Mouse (Mus musculus): Measurements from ENCODE around the gene Pigh.
A peak's percentile ranks its signal among the peaks of the same experiment; 100 is the strongest.

Gene Pigh

GRCm38 (mm10) chr12:79089182-79089812 is at the start of gene Pigh:
Gene Pigh (minus strand): TSS chr12:79089651.
- peak; percentile 95 for DNase-seq

GRCm38 (mm10) chr12:79138999-79139398 is 49.5 kb upstream of the Pigh start:
- DNase-seq = no peak

DNA sequence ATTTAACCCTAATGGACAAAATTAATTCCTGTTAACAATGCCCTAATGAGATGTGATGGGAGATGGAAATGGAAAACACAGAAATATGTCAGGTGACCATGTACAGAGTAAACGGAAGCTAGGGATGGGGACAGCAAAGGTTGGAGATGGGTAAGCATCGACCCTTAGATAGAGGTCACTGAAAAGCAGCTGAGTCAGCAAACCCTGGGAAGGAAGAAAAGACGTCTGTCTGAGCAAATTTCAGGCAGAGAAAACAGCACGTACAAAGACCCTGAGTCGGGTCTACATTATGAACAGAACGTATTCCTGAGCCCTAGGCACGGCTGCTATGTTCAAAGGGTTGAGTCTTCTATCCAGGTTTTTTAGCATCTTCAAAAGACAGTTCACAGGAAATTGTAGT is 47.5 kb upstream of the Pigh start:
- DNase-seq = no peak

GRCm38 (mm10) chr12:79135105-79135504 is 45.7 kb upstream of the Pigh start:
- DNase-seq = no peak

- DNase-seq = no peak
Measured at GRCm38 (mm10) chr12:79134676-79135075, 45.2 kb upstream of the Pigh start.

DNA sequence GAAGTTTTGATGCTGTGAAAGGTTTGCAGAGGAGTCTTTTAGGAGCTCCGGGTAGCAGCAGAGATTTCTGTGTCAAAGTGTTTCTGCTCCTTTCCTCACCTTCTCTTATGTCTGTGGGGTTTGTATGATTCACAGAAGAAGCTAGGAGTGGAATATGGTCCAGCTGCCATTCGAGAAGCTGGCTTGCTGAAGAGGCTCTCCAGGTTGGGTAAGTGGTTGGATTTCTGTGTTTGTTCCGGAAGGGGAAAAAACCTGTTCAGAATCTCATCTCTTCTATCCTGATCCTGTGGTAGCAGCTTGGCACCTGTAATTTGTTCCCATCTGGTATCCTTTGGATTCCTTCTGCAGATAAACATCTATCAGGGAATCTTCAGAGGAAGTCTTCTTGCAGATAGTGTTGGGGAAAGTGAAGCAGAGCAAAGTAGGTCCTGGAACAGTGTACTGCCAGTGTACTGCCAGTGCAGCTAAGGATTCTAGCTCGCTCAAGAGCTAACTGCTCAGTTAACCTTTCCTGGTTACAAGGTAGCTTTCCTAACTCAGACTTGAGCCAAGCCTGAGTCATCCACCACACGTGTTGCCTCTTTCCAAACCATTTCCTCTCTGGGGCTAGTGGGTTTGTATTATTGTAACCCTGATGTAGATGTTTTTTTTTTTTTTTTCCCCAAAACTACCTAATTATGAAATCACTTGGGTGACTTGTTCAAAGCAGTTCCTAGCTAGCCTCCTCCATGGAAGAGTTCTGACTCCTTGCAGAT is 42.4 kb upstream of the Pigh start:
- no peak for DNase-seq

DNA sequence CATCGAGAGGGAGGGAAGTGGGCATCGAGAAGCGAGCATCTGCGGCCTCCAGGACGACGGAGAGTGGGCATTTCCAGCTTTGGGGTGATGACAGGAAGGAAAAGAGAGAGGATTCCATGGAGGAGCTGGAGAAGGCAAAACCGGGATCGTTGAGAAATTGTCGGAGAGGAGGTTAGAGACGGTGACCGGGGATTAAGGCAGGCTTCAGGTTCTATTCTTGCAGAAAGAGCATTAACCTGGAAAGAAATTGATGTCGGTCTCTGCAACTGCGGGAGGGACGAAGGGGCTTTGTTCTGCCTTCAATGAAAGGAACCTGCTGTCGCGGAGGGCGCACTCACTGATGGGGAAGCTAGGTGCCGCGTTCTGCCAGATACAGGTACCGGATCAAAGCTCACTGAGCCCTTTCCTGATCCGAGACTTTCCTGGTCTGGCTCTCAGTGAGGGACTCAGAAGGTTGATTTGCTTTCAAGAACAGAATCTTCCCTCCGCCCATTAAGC is 41.8 kb upstream of the Pigh start:
- DNase-seq = peak; percentile 27

- peak; percentile 85 for DNase-seq
Measured at GRCm38 (mm10) chr12:79130299-79131177, 41.1 kb upstream of the Pigh start, which contains the start of gene Arg2. Gene Arg2 (plus strand): TSS chr12:79130777.

- DNase-seq = peak; percentile 53
Measured at GRCm38 (mm10) chr12:79122820-79123219, 33.4 kb upstream of the Pigh start.

GRCm38 (mm10) chr12:79118991-79119390 is 29.5 kb upstream of the Pigh start:
- no peak for DNase-seq

DNA sequence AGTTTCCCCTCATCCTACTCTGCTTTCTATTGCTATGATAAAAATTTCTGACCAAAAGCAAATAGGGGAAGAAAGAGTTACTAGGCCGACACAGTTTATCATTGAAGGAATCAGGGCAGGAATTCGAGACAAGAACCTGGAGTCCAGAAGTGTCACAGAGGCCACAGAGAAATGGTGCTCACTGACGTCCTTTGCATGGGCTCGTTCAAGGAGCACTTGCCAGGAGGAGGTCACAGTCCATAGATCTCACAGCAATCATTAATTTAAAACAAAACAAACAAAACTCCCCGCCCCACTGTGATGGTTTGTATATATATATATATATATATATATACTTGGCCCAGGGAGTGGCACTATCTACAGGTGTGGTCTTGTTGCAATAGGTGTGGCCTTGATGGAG is 15.9 kb upstream of the Pigh start:
- DNase-seq = no peak

DNA sequence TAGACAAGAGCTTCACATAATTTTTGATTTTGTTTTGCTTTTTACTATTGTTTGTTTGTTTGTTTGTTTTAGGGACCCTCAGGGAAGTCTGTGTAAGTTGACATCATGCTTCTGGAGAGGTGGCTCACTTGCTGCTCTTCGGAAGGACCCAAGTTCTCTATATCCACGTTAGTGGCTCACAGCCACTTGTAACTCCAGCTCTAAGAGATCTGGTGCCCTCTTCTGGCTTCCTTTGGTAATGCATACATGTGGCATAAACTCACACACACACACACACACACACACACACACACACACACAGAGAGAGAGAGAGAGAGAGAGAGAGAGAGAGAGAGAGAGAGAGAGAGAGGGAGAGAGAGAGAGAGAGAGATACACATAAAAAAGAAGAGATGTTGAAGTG is 15.1 kb upstream of the Pigh start:
- DNase-seq = peak; percentile 22

DNA sequence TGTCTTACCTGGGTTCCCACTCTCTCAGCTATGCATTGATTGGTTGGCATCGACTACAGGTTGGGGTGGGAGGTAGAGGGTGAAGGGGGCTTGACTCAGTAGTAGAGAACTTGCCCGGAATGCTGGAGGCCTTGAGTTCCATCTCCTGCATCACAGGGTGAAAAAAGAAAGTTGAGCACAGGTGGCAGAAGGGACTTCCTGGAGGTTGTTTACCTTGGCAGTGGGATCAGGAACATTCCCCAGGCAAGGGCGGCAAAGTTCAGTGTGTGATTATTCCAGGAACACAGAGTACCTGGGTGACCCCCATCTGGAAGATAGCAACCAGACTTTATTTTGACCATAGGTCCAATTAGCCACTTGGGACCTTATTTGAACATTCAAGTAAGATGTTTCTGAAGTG is 14.3 kb upstream of the Pigh start:
- DNase-seq = no peak

- peak; percentile 61 for DNase-seq
Measured at GRCm38 (mm10) chr12:79097106-79097752, 7.8 kb upstream of the Pigh start.

GRCm38 (mm10) chr12:79092569-79092968 is 3.1 kb upstream of the Pigh start:
- DNase-seq = peak; percentile 27

- DNase-seq = no peak
Measured at GRCm38 (mm10) chr12:79073362-79073761, 16.1 kb downstream of the Pigh start.

- DNase-seq = no peak
Measured at GRCm38 (mm10) chr12:79072576-79072975, 16.9 kb downstream of the Pigh start.

GRCm38 (mm10) chr12:79070736-79071333 is 18.6 kb downstream of the Pigh start:
- no peak for DNase-seq

DNA sequence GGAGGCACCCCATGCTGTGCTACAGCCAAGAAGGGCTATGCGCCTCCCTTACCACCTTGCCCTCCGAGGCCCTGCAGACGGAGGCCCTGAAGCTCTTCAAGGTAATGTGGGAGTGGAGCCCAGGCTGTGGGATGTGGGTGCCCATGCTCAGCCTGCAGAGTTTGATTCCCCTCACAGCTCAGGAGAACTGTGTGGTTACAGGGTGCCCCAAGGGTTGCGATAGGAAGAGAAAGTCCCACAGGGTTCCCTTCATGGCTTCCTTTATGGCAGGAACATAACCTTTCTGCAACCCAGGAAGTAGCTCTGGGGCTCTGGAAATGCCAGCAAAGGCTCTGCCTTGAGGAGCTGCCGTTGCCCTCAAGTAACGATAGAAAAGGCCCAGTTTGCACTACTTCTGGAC is 19.5 kb downstream of the Pigh start:
- no peak for DNase-seq

GRCm38 (mm10) chr12:79069187-79069608 is 20.3 kb downstream of the Pigh start:
- DNase-seq = no peak

DNA sequence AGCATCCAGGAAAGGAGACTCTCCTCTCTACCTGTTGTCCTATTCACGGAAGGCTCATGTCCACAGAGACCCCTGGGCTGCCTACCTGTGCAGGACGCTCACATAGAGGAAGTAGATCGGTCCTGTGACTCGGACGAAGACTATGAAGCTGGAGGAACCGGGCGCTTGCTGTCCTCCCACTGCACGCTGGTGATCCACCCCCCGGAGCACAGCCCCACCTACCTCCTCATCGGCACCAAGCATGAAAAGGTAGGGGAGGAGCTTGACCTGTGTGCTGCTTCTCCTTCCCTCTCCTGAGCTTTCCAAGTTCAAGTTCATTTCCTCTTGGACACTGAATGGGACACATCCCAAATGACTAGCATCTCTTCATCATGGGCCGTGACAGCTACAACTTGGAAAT is 21.1 kb downstream of the Pigh start:
- DNase-seq = no peak

DNA sequence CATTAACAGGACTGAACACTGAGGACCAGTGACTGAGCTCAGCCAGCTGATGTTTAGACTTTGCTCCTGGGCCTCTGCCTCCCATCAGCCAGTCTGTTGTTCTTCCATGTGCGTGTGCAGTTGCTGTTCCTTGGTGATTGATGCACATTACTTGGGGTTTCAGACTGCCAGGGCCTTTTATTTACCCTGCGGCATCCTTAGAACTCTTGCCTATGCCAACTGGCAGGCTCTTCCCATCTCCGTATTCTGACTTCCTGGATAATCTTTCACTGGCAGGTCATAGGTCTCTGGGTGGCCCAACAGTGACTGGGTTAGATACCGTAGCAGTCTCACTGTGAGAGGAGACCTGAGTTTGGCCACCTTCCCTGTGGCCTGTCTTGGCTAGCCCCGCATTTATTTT is 21.9 kb downstream of the Pigh start:
- no peak for DNase-seq

Data from retina, postnatal 1 day (tissue).